Mouse (Mus musculus): ENCODE results near the gene Anks4b.

DNA sequence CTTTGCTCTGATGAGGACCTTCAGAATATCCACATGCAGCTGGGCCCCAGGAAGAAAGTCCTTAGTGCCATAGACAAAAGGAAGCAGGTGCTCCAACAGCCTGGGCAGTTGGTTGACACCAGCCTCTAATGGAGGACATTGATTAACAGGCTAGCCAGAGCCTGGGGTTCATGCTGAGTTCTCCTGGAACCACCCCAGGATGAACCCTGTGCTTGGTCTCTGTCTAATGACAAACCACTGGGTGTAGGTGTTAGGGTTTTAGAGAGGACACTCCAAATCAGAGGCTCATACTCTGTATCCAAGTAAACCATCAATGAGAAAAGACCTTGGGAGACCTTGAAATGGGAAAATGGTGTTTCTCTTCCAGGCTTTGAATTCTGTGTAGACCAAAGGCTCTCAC is 9.2 kb downstream of the Anks4b start:
- TF ChIP-seq CTCF (IDR thresholded peaks at IDR 0.05; ENCODE audit: low read depth) (no peak), EP300 (IDR thresholded peaks at IDR 0.05; ENCODE audit: low read depth) (no peak)

Measured in heart, postnatal 0 days (tissue).